Mouse (Mus musculus): Measurements from ENCODE around the gene Gm6657. TPM values are rescaled to one million over a fixed set of nuclear protein-coding genes. Genes with fewer than 3 reads are reported as not detected.

Gene Gm6657
- polyA plus RNA-seq, 1 experiment from 2014 or later: not detected

GRCm38 (mm10) chr12:78219191-78219825 is 25.3 kb downstream of the Gm6657 start:
- Histone ChIP-seq H3K36me3 (ENCODE audit: control insufficient read depth, insufficient read depth) (no peaks in the 10 kb centered on the region), H3K4me1 (replicated peaks; ENCODE audit: control insufficient read depth, insufficient read depth, low read length) (no peaks in the 10 kb centered on the region), H3K4me2 (replicated peaks; ENCODE audit: low read depth) (peak overlapping the region; percentile 47), H3K27ac (ENCODE audit: low read depth, low read length) (no peak overlapping the region), H3K4me3 (ENCODE audit: low read depth, low read length) (0 out of 2 replicates have a peak overlapping the region, but pooled peaks have one; percentile 18), H3K9ac (ENCODE audit: low read depth, low read length) (no peak overlapping the region), H3K9me3 (ENCODE audit: control insufficient read depth) (no peaks in the 10 kb centered on the region), H3K27me3 (replicated peaks; ENCODE audit: control insufficient read depth, insufficient read depth, low read length) (no peaks in the 10 kb centered on the region)
- no peak for TF ChIP-seq CTCF (IDR thresholded peaks at IDR 0.05; ENCODE audit: low read depth)
- 59% methylated on average over 4 of the region's 4 CpGs for WGBS
- ATAC-seq: no peak

DNA sequence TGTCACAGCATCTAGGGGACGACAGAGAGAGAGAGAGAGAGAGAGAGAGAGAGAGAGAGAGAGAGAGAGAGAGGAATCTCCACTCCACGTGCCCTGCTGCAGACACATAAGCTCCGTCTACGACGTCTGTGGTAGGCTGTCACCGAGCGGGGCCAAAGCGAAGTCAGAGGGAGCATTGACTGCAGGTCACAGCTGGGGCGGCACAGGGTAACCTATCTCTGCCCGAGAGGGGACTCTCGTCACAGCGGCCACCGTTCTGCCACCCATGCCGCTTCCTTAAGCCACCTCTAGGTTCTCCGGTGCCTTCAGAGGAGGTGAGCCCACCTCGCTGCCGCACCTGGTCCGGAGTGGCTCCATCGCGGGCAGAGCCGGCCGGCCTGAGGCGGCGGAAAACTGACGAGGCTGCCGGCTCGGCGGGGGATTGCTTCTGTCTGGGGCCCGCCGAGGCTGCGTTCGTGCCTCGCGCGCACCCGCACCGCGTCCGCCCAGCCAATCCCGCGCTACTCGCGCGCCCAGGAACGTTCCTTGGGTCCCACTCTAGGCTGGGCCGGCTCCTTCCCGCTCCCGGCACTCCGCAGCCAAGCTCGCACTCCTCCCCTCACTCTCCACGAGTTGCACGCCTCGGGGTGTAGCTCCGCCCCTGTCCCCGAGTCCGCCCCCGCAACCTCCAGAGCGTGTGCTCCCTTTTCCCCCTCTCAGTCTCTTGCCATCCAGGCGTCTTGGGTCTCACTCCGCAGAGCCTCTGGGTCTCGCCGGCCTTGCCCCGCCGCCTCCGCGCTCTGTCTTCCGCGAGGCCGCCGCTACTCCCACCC is 31.9 kb downstream of the Gm6657 start, which contains the start of gene Gphn:
Gene Gphn, plus strand, starts transcription at position 673 of the 812 bp plus-strand sequence.
- no peaks in the 10 kb centered on the region for H3K9me3 ChIP-seq (ENCODE audit: control insufficient read depth)
- no peaks in the 10 kb centered on the region for H3K36me3 ChIP-seq (ENCODE audit: control insufficient read depth, insufficient read depth)
- no peaks in the 10 kb centered on the region for H3K27me3 ChIP-seq (replicated peaks; ENCODE audit: control insufficient read depth, insufficient read depth, low read length)
- peak within 1 kb of the TSS; percentile 80 for H3K9ac ChIP-seq (ENCODE audit: low read depth, low read length)
- H3K4me3 ChIP-seq (ENCODE audit: low read depth, low read length): peak within 1 kb of the TSS; percentile 99
- H3K4me1 ChIP-seq (replicated peaks; ENCODE audit: control insufficient read depth, insufficient read depth, low read length): no peaks in the 10 kb centered on the region
- WGBS: under 1% methylated on average over 65 of the region's 70 CpGs
- peak within 1 kb of the TSS; percentile 87 for H3K4me2 ChIP-seq (replicated peaks; ENCODE audit: low read depth)
- ATAC-seq: peak; percentile 96
- H3K27ac ChIP-seq (ENCODE audit: low read depth, low read length): peak within 1 kb of the TSS; percentile 97
- no peak for TF ChIP-seq CTCF (IDR thresholded peaks at IDR 0.05; ENCODE audit: low read depth)

- no peak for TF ChIP-seq CTCF (IDR thresholded peaks at IDR 0.05; ENCODE audit: low read depth)
- ATAC-seq: peak; percentile 90
Observed at GRCm38 (mm10) chr12:78226519-78226875, 32.5 kb downstream of the Gm6657 start.

GRCm38 (mm10) chr12:78227021-78227932 is 33.2 kb downstream of the Gm6657 start:
- H3K4me1 ChIP-seq (replicated peaks; ENCODE audit: control insufficient read depth, insufficient read depth, low read length): no peaks in the 10 kb centered on the region
- ATAC-seq: peak; percentile 14; the same call in 1 of the 2 replicates
- H3K36me3 ChIP-seq (ENCODE audit: control insufficient read depth, insufficient read depth): no peaks in the 10 kb centered on the region
- H3K4me3 ChIP-seq (ENCODE audit: low read depth, low read length): peak overlapping the region; percentile 99
- peak overlapping the region; percentile 97 for H3K27ac ChIP-seq (ENCODE audit: low read depth, low read length)
- H3K4me2 ChIP-seq (replicated peaks; ENCODE audit: low read depth): peak overlapping the region; percentile 87
- no peaks in the 10 kb centered on the region for H3K9me3 ChIP-seq (ENCODE audit: control insufficient read depth)
- TF ChIP-seq CTCF (IDR thresholded peaks at IDR 0.05; ENCODE audit: low read depth): no peak
- WGBS: under 1% methylated on average over 52 of the region's 57 CpGs
- peak overlapping the region; percentile 80 for H3K9ac ChIP-seq (ENCODE audit: low read depth, low read length)
- no peaks in the 10 kb centered on the region for H3K27me3 ChIP-seq (replicated peaks; ENCODE audit: control insufficient read depth, insufficient read depth, low read length)

More at GRCm38 (mm10) chr12:78226519-78226875, 32.5 kb downstream of the Gm6657 start:
- no peaks in the 10 kb centered on the region for H3K4me1 ChIP-seq (replicated peaks; ENCODE audit: control insufficient read depth, insufficient read depth, low read length)
- H3K4me2 ChIP-seq (replicated peaks; ENCODE audit: low read depth): peak overlapping the region; percentile 87
- no peaks in the 10 kb centered on the region for H3K27me3 ChIP-seq (replicated peaks; ENCODE audit: control insufficient read depth, insufficient read depth, low read length)
- under 1% methylated on average over 48 of the region's 48 CpGs for WGBS
- peak overlapping the region; percentile 99 for H3K4me3 ChIP-seq (ENCODE audit: low read depth, low read length)
- peak overlapping the region; percentile 97 for H3K27ac ChIP-seq (ENCODE audit: low read depth, low read length)
- H3K9ac ChIP-seq (ENCODE audit: low read depth, low read length): peak overlapping the region; percentile 80
- no peaks in the 10 kb centered on the region for H3K9me3 ChIP-seq (ENCODE audit: control insufficient read depth)
- H3K36me3 ChIP-seq (ENCODE audit: control insufficient read depth, insufficient read depth): no peaks in the 10 kb centered on the region

DNA sequence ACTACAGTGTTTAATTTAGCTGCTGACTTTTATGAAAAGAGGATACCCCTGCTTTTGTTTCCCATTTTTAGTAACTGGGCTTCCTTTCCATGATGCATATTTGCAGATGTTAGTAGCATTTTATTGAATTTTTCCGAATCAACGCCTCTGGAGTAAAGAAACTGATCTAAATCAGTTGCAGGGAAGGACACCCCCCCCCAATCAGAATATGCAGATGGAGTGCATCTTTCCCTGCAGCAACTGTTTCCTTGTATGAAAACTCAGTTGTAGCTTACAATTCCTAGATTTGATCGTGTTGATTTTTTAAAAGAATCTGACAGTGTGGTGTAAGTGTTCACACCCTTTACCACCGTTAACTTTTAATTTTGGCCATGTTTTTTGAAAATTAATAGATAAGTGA is 34.1 kb downstream of the Gm6657 start:
- WGBS: 60% methylated on average over 4 of the region's 4 CpGs
- H3K9me3 ChIP-seq (ENCODE audit: control insufficient read depth): no peaks in the 10 kb centered on the region
- peak overlapping the region; percentile 87 for H3K4me2 ChIP-seq (replicated peaks; ENCODE audit: low read depth)

More for the DNA sequence above, 34.1 kb downstream of the Gm6657 start:
- no peak for TF ChIP-seq CTCF (IDR thresholded peaks at IDR 0.05; ENCODE audit: low read depth)
- H3K4me1 ChIP-seq (replicated peaks; ENCODE audit: control insufficient read depth, insufficient read depth, low read length): no peaks in the 10 kb centered on the region
- no peak for ATAC-seq
- no peak overlapping the region for H3K9ac ChIP-seq (ENCODE audit: low read depth, low read length)
- peak overlapping the region; percentile 99; the same call in 1 of the 2 replicates for H3K4me3 ChIP-seq (ENCODE audit: low read depth, low read length)
- H3K27me3 ChIP-seq (replicated peaks; ENCODE audit: control insufficient read depth, insufficient read depth, low read length): no peaks in the 10 kb centered on the region
- H3K27ac ChIP-seq (ENCODE audit: low read depth, low read length): no peak overlapping the region
- H3K36me3 ChIP-seq (ENCODE audit: control insufficient read depth, insufficient read depth): no peaks in the 10 kb centered on the region

Data from intestine, postnatal 0 days (tissue).